21 mouse cellular contexts compared by ENCODE assay signal in the genomic region with DNA sequence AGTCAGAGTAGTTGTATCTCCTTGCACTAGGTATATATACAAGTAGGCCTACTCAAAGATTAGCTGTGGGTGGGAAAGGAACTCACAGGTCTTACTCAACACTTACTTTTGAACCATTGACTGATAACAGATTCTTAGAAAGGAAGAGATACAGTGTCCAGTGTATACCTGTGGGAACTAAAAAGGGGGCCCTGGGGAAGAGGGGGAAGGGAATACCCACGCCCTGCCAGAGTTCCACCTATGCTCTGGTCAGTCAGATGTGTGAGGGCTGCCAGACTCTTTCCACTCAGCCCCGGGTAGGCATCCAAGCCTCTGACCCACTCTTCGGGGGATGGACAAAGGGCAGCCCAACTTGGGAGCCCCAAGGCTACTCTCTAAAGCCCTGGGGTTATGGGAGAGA.
"Had no signal": no experiment of that assay in that cellular context is flagged by ENCODE, and none has a peak within 500 bp of the region (broad histone marks: within the 10 kb centered on the region; RNA-seq: fewer than 3 reads in every experiment).

No protein-coding gene starts in this region.

- H3K4me3 ChIP-seq: kidney, embryonic 15.5 days; limb, embryonic 13.5 days; liver, embryonic 12.5 days; liver, embryonic 15.5 days; lung, embryonic 15.5 days; midbrain, embryonic 13.5 days; neural tube, embryonic 12.5 days; neural tube, embryonic 15.5 days had no signal

- H3K27me3 ChIP-seq: kidney, embryonic 15.5 days; limb, embryonic 13.5 days; liver, embryonic 12.5 days; liver, embryonic 15.5 days; lung, embryonic 15.5 days; midbrain, embryonic 13.5 days; neural tube, embryonic 12.5 days; neural tube, embryonic 15.5 days had no signal

- H3K27ac ChIP-seq: kidney, embryonic 15.5 days; limb, embryonic 13.5 days; liver, embryonic 12.5 days; liver, embryonic 15.5 days; lung, embryonic 15.5 days; macrophage; midbrain, embryonic 13.5 days; neural tube, embryonic 12.5 days; neural tube, embryonic 15.5 days; stomach, postnatal 0 days had no signal

- H3K9me3 ChIP-seq: kidney, embryonic 15.5 days; limb, embryonic 13.5 days; liver, embryonic 12.5 days; liver, embryonic 15.5 days; lung, embryonic 15.5 days; neural tube, embryonic 12.5 days; neural tube, embryonic 15.5 days had no signal

- ATAC-seq: liver, embryonic 12.5 days; midbrain, embryonic 13.5 days had no signal

- H3K36me3 ChIP-seq: kidney, embryonic 15.5 days; limb, embryonic 13.5 days; liver, embryonic 12.5 days; liver, embryonic 15.5 days; lung, embryonic 15.5 days; midbrain, embryonic 13.5 days; neural tube, embryonic 12.5 days; neural tube, embryonic 15.5 days had no signal

- H3K9ac ChIP-seq: kidney, embryonic 15.5 days; limb, embryonic 13.5 days; liver, embryonic 12.5 days; liver, embryonic 15.5 days; lung, embryonic 15.5 days; midbrain, embryonic 13.5 days; neural tube, embryonic 12.5 days; neural tube, embryonic 15.5 days had no signal

- DNase-seq: kidney, postnatal 10 days; kidney, postnatal 36 days; left cerebral cortex, postnatal 4 days; liver; lung, adult 18-20 months; right cerebral cortex, adult 18-20 months; right cerebral cortex, postnatal 14 days; right cerebral cortex, postnatal 4 days; thymus, adult 2 months; thymus, postnatal 14 days; thymus, postnatal 4 days had no signal

- H3K4me2 ChIP-seq: kidney, embryonic 15.5 days; limb, embryonic 13.5 days; liver, embryonic 12.5 days; liver, embryonic 15.5 days; lung, embryonic 15.5 days; midbrain, embryonic 13.5 days; neural tube, embryonic 12.5 days; neural tube, embryonic 15.5 days had no signal

- H3K4me1 ChIP-seq: kidney, embryonic 15.5 days; limb, embryonic 13.5 days; liver, embryonic 12.5 days; liver, embryonic 15.5 days; lung, embryonic 15.5 days; midbrain, embryonic 13.5 days; neural tube, embryonic 12.5 days; neural tube, embryonic 15.5 days had no signal
